Mouse (Mus musculus): Measurements from ENCODE around the gene Dcst2. TPM values are rescaled to one million over a fixed set of nuclear protein-coding genes. Genes with fewer than 3 reads are reported as not detected.

Dcst2 gene
- polyA plus RNA-seq, 1 experiment from 2014 or later: 0.42 TPM

GRCm38 (mm10) chr3:89379388-89380131 is 17.8 kb downstream of the Dcst2 start:
- H3K27ac ChIP-seq (ENCODE audit: low read length): peak overlapping the region; percentile 66; the same call in 1 of the 2 replicates

DNA sequence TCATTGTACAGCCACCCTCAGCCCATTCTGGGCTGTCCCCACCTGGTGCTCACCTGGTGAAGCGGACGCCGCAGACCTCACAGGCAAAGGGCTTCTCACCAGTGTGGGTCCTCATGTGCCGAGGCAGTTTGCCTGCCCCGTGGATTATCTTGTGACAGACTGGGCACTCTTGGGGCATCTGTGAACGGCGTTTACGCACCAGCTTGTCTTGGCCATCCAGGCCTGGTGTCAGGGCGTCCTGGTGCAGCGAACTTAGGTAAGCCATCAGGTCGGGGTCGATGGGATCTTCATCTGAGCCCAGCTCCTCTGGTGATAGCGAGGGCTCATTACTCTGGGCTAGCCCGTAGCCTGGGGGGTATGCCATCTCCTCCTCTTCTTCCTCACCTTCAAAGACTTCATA is 18.5 kb downstream of the Dcst2 start:
- WGBS: 93% methylated on average over 14 of the region's 14 CpGs
- Histone ChIP-seq H3K4me2 (replicated peaks; ENCODE audit: low read depth, low read length) (no peak overlapping the region), H3K9me3 (ENCODE audit: control insufficient read depth, low read depth, low read length) (no peaks in the 10 kb centered on the region), H3K36me3 (ENCODE audit: control insufficient read depth, insufficient read depth, low read length) (no peaks in the 10 kb centered on the region; the same call in 1 of the 2 replicates), H3K4me1 (ENCODE audit: control insufficient read depth, insufficient read depth, low read length) (peaks cover 20% of the 10 kb centered on the region), H3K27ac (ENCODE audit: low read length) (no peak overlapping the region), H3K27me3 (ENCODE audit: control insufficient read depth, insufficient read depth, low read length) (no peaks in the 10 kb centered on the region), H3K4me3 (ENCODE audit: low read depth, low read length) (no peak overlapping the region), H3K9ac (replicated peaks; ENCODE audit: low read depth, low read length) (no peak overlapping the region)
- ATAC-seq (ENCODE audit: insufficient number of reproducible peaks, insufficient read depth, low FRiP score, low read depth): no peak

More at GRCm38 (mm10) chr3:89379388-89380131, 17.8 kb downstream of the Dcst2 start:
- WGBS: 86% methylated on average over 31 of the region's 31 CpGs
- Histone ChIP-seq H3K36me3 (ENCODE audit: control insufficient read depth, insufficient read depth, low read length) (no peaks in the 10 kb centered on the region; the same call in 1 of the 2 replicates), H3K9ac (replicated peaks; ENCODE audit: low read depth, low read length) (no peak overlapping the region), H3K4me3 (ENCODE audit: low read depth, low read length) (no peak overlapping the region), H3K27me3 (ENCODE audit: control insufficient read depth, insufficient read depth, low read length) (no peaks in the 10 kb centered on the region), H3K4me1 (ENCODE audit: control insufficient read depth, insufficient read depth, low read length) (peaks cover 13% of the 10 kb centered on the region), H3K9me3 (ENCODE audit: control insufficient read depth, low read depth, low read length) (no peaks in the 10 kb centered on the region), H3K4me2 (replicated peaks; ENCODE audit: low read depth, low read length) (no peak overlapping the region)
- ATAC-seq (ENCODE audit: insufficient number of reproducible peaks, insufficient read depth, low FRiP score, low read depth): no peak

DNA sequence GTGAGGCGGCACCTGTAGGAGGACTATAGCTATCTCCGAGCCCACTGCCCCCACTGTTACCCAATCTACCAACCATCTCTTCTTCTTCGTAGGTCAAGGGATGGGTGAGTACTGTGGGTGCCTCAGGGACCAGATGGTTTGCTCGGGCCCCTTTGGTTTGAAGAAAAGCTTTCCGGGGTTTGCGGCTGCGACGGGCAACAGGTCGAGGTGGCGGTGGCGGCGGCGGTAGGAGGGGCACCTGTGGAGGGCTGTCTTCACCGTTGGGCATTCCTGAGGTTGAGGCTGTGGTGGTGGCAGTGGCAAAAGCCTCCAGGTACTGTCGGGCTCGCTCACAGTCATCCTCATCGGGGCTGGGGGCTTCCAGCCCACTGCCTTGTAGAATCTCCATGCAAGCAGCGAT is 18.9 kb downstream of the Dcst2 start:
- no peak overlapping the region for H3K27ac ChIP-seq (ENCODE audit: low read length)
- no peaks in the 10 kb centered on the region for H3K9me3 ChIP-seq (ENCODE audit: control insufficient read depth, low read depth, low read length)
- ATAC-seq (ENCODE audit: insufficient number of reproducible peaks, insufficient read depth, low FRiP score, low read depth): no peak
- no peak overlapping the region for H3K4me3 ChIP-seq (ENCODE audit: low read depth, low read length)
- no peaks in the 10 kb centered on the region for H3K27me3 ChIP-seq (ENCODE audit: control insufficient read depth, insufficient read depth, low read length)
- no peak overlapping the region for H3K4me2 ChIP-seq (replicated peaks; ENCODE audit: low read depth, low read length)
- 92% methylated on average over 18 of the region's 18 CpGs for WGBS
- H3K9ac ChIP-seq (replicated peaks; ENCODE audit: low read depth, low read length): no peak overlapping the region
- H3K4me1 ChIP-seq (ENCODE audit: control insufficient read depth, insufficient read depth, low read length): peaks cover 25% of the 10 kb centered on the region
- H3K36me3 ChIP-seq (ENCODE audit: control insufficient read depth, insufficient read depth, low read length): no peaks in the 10 kb centered on the region; the same call in 1 of the 2 replicates

- Histone ChIP-seq H3K9me3 (ENCODE audit: control insufficient read depth, low read depth, low read length) (no peaks in the 10 kb centered on the region), H3K4me1 (ENCODE audit: control insufficient read depth, insufficient read depth, low read length) (peaks cover 25% of the 10 kb centered on the region), H3K4me3 (ENCODE audit: low read depth, low read length) (no peak overlapping the region), H3K27ac (ENCODE audit: low read length) (no peak overlapping the region), H3K36me3 (ENCODE audit: control insufficient read depth, insufficient read depth, low read length) (no peaks in the 10 kb centered on the region; the same call in 1 of the 2 replicates), H3K27me3 (ENCODE audit: control insufficient read depth, insufficient read depth, low read length) (no peaks in the 10 kb centered on the region), H3K9ac (replicated peaks; ENCODE audit: low read depth, low read length) (no peak overlapping the region), H3K4me2 (replicated peaks; ENCODE audit: low read depth, low read length) (no peak overlapping the region)
- 81% methylated on average over 11 of the region's 11 CpGs for WGBS
- no peak for ATAC-seq (ENCODE audit: insufficient number of reproducible peaks, insufficient read depth, low FRiP score, low read depth)
Measured at GRCm38 (mm10) chr3:89381233-89381632, 19.5 kb downstream of the Dcst2 start.

- no peak overlapping the region for H3K27ac ChIP-seq (ENCODE audit: low read length)
- H3K4me2 ChIP-seq (replicated peaks; ENCODE audit: low read depth, low read length): no peak overlapping the region
- H3K36me3 ChIP-seq (ENCODE audit: control insufficient read depth, insufficient read depth, low read length): no peaks in the 10 kb centered on the region; the same call in 1 of the 2 replicates
- H3K9ac ChIP-seq (replicated peaks; ENCODE audit: low read depth, low read length): no peak overlapping the region
- no peak for ATAC-seq (ENCODE audit: insufficient number of reproducible peaks, insufficient read depth, low FRiP score, low read depth)
- WGBS: 89% methylated on average over 9 of the region's 9 CpGs
- H3K27me3 ChIP-seq (ENCODE audit: control insufficient read depth, insufficient read depth, low read length): no peaks in the 10 kb centered on the region
- H3K9me3 ChIP-seq (ENCODE audit: control insufficient read depth, low read depth, low read length): no peaks in the 10 kb centered on the region
- H3K4me3 ChIP-seq (ENCODE audit: low read depth, low read length): no peak overlapping the region
- peaks cover 32% of the 10 kb centered on the region for H3K4me1 ChIP-seq (ENCODE audit: control insufficient read depth, insufficient read depth, low read length)
Measured at GRCm38 (mm10) chr3:89382033-89382882, 20.5 kb downstream of the Dcst2 start.

GRCm38 (mm10) chr3:89382950-89383349 is 21.2 kb downstream of the Dcst2 start:
- 86% methylated on average over 5 of the region's 5 CpGs for WGBS
- H3K36me3 ChIP-seq (ENCODE audit: control insufficient read depth, insufficient read depth, low read length): no peaks in the 10 kb centered on the region; the same call in 1 of the 2 replicates
- H3K4me3 ChIP-seq (ENCODE audit: low read depth, low read length): no peak overlapping the region
- no peak for ATAC-seq (ENCODE audit: insufficient number of reproducible peaks, insufficient read depth, low FRiP score, low read depth)
- H3K4me1 ChIP-seq (ENCODE audit: control insufficient read depth, insufficient read depth, low read length): peaks cover 36% of the 10 kb centered on the region
- H3K9ac ChIP-seq (replicated peaks; ENCODE audit: low read depth, low read length): no peak overlapping the region
- H3K9me3 ChIP-seq (ENCODE audit: control insufficient read depth, low read depth, low read length): no peaks in the 10 kb centered on the region
- no peaks in the 10 kb centered on the region for H3K27me3 ChIP-seq (ENCODE audit: control insufficient read depth, insufficient read depth, low read length)
- H3K4me2 ChIP-seq (replicated peaks; ENCODE audit: low read depth, low read length): no peak overlapping the region
- H3K27ac ChIP-seq (ENCODE audit: low read length): no peak overlapping the region

- 79% methylated on average over 5 of the region's 5 CpGs for WGBS
- H3K9me3 ChIP-seq (ENCODE audit: control insufficient read depth, low read depth, low read length): no peaks in the 10 kb centered on the region
- H3K4me3 ChIP-seq (ENCODE audit: low read depth, low read length): no peak overlapping the region
- peaks cover 32% of the 10 kb centered on the region for H3K4me1 ChIP-seq (ENCODE audit: control insufficient read depth, insufficient read depth, low read length)
- no peak overlapping the region for H3K9ac ChIP-seq (replicated peaks; ENCODE audit: low read depth, low read length)
- no peak overlapping the region for H3K27ac ChIP-seq (ENCODE audit: low read length)
- H3K4me2 ChIP-seq (replicated peaks; ENCODE audit: low read depth, low read length): no peak overlapping the region
- ATAC-seq (ENCODE audit: insufficient number of reproducible peaks, insufficient read depth, low FRiP score, low read depth): no peak
- no peaks in the 10 kb centered on the region for H3K27me3 ChIP-seq (ENCODE audit: control insufficient read depth, insufficient read depth, low read length)
- H3K36me3 ChIP-seq (ENCODE audit: control insufficient read depth, insufficient read depth, low read length): no peaks in the 10 kb centered on the region; the same call in 1 of the 2 replicates
Measured at GRCm38 (mm10) chr3:89383651-89384255, 22.0 kb downstream of the Dcst2 start.
